27 mouse cellular contexts compared by ENCODE assay signal in genomic region chr16:35040154-35040553, GRCm38 (mm10). TPM values are rescaled to one million over a fixed set of nuclear protein-coding genes. Genes with fewer than 3 reads are reported as not detected.
DNase-seq lines count a peak whose midpoint lies in the region; ATAC-seq and TF ChIP-seq lines count a peak whose summit lies in the region.
"Had no signal": no experiment of that assay in that cellular context is flagged by ENCODE, and none has a peak within 500 bp of the region (broad histone marks: within the 10 kb centered on the region; RNA-seq: fewer than 3 reads in every experiment).

No protein-coding gene starts in this region.

- H3K9me3 ChIP-seq in kidney, embryonic 15.5 days (replicated peaks), result no peaks in the 10 kb centered on the region
- H3K9me3 ChIP-seq in kidney, embryonic 16.5 days (ENCODE audit: low read length), result no peaks in the 10 kb centered on the region
- H3K9me3 ChIP-seq: embryonic facial prominence, embryonic 12.5 days; hindbrain, embryonic 12.5 days; limb, embryonic 13.5 days; liver, embryonic 15.5 days; lung, embryonic 15.5 days had no signal

- H3K36me3 ChIP-seq in kidney, embryonic 15.5 days, result peaks cover 36% of the 10 kb centered on the region
- peaks cover 7% of the 10 kb centered on the region; the same call in 1 of the 2 replicates for H3K36me3 ChIP-seq in kidney, embryonic 16.5 days (ENCODE audit: insufficient read depth, low read length)
- H3K36me3 ChIP-seq in liver, adult 2 months (ENCODE audit: control insufficient read depth, insufficient read depth, low read length), result peaks cover 3% of the 10 kb centered on the region

- no peak for ATAC-seq in kidney, embryonic 15.5 days (replicated peaks; ENCODE audit: low FRiP score)
- ATAC-seq in kidney, embryonic 16.5 days (ENCODE audit: low FRiP score, low TSS enrichment), result no peak
- ATAC-seq: CD4-positive, CD25-positive, alpha-beta regulatory T cell, adult 4 months; forebrain, embryonic 14.5 days; inflammation-experienced regulatory T-cells, adult 6 months had no signal

- no peak overlapping the region for H3K4me3 ChIP-seq in kidney, embryonic 15.5 days (replicated peaks)
- no peak overlapping the region for H3K4me3 ChIP-seq in kidney, embryonic 16.5 days (ENCODE audit: low read length)
- H3K4me3 ChIP-seq in liver, adult 2 months (ENCODE audit: insufficient read depth, low read depth, low read length), result no peak overlapping the region
- H3K4me3 ChIP-seq: embryonic facial prominence, embryonic 12.5 days; erythroblast, embryonic 14.5 days; hindbrain, embryonic 12.5 days; limb, embryonic 13.5 days; liver, embryonic 15.5 days; lung, embryonic 15.5 days had no signal

- no peaks in the 10 kb centered on the region for H3K27me3 ChIP-seq in kidney, embryonic 15.5 days
- H3K27me3 ChIP-seq in kidney, embryonic 16.5 days (ENCODE audit: insufficient read depth, low read length), result no peaks in the 10 kb centered on the region
- no peaks in the 10 kb centered on the region for H3K27me3 ChIP-seq in liver, adult 2 months (ENCODE audit: control insufficient read depth, insufficient read depth, low read length)
- H3K27me3 ChIP-seq: embryonic facial prominence, embryonic 12.5 days; hindbrain, embryonic 12.5 days; limb, embryonic 13.5 days; liver, embryonic 15.5 days; lung, embryonic 15.5 days had no signal

- no peak for TF ChIP-seq CTCF in liver, adult 2 months (IDR thresholded peaks at IDR 0.05; ENCODE audit: low read depth, low read length)

- no peak for TF ChIP-seq POLR2A in liver, adult 2 months (IDR thresholded peaks at IDR 0.05; ENCODE audit: extremely low read depth, insufficient read depth, low read length)

- peaks cover 15% of the 10 kb centered on the region for H3K4me1 ChIP-seq in kidney, embryonic 15.5 days
- peaks cover 8% of the 10 kb centered on the region; the same call in 1 of the 2 replicates for H3K4me1 ChIP-seq in kidney, embryonic 16.5 days (ENCODE audit: insufficient read depth, low read length)
- peaks cover 27% of the 10 kb centered on the region for H3K4me1 ChIP-seq in liver, adult 2 months (ENCODE audit: control insufficient read depth, insufficient read depth, low read length)
- H3K4me1 ChIP-seq: lung, embryonic 15.5 days had no signal

- no peak overlapping the region for H3K4me2 ChIP-seq in kidney, embryonic 15.5 days
- H3K4me2 ChIP-seq in kidney, embryonic 16.5 days (replicated peaks; ENCODE audit: low read depth, low read length), result no peak overlapping the region
- H3K4me2 ChIP-seq: embryonic facial prominence, embryonic 12.5 days; heart, embryonic 11.5 days; hindbrain, embryonic 12.5 days; limb, embryonic 13.5 days; liver, embryonic 15.5 days; lung, embryonic 15.5 days had no signal

- intact Hi-C loops in heart, postnatal 14 days (cut with DNase I), result no loop called here
- intact Hi-C loops in left cerebral cortex, postnatal 36 days (cut with DNase I), result no loop called here

- peak overlapping the region; percentile 13; the same call in 1 of the 2 replicates for H3K27ac ChIP-seq in kidney, embryonic 15.5 days
- no peak overlapping the region for H3K27ac ChIP-seq in kidney, embryonic 16.5 days (ENCODE audit: low read length)
- H3K27ac ChIP-seq in liver, adult 2 months (replicated peaks; ENCODE audit: insufficient read depth, low read depth, low read length), result peak overlapping the region; percentile 10
- H3K27ac ChIP-seq: embryonic facial prominence, embryonic 12.5 days; hindbrain, embryonic 12.5 days; limb, embryonic 13.5 days; liver, embryonic 15.5 days; lung, embryonic 15.5 days; stomach, postnatal 0 days had no signal

- H3K79me2 ChIP-seq in liver, adult 2 months (ENCODE audit: control insufficient read depth, insufficient read depth, low read length), result peaks cover 25% of the 10 kb centered on the region; the same call in 1 of the 2 replicates

- 65% methylated on average over 1 of the region's 1 CpGs for WGBS in kidney, embryonic 15.5 days
- WGBS in kidney, embryonic 16.5 days, result 67% methylated on average over 1 of the region's 1 CpGs
- 81% methylated on average over 1 of the region's 1 CpGs for WGBS in liver, adult 2 months

- peak; percentile 57 for DNase-seq in heart, adult 11 months
- DNase-seq in heart, postnatal 14 days, result no peak
- no peak for DNase-seq in liver, adult 2 months (ENCODE audit: extremely low read depth, low read depth, low spot score)
- no peak for DNase-seq in liver
- peak; percentile 15 for DNase-seq in embryo, embryonic 11 days
- no peak for DNase-seq in left cerebral cortex, postnatal 36 days (ENCODE audit: low spot score in 2 of 2)
- DNase-seq: adrenal gland, postnatal 14 days; cerebellum, adult 8-10 months; cerebellum, postnatal 36 days; gastrocnemius, postnatal 10 days; layer of hippocampus, postnatal 36 days; lung, postnatal 4 days; right cerebral cortex, postnatal 14 days; thymus, adult 2 months had no signal

- H3K9ac ChIP-seq in kidney, embryonic 15.5 days, result no peak overlapping the region
- H3K9ac ChIP-seq in kidney, embryonic 16.5 days (replicated peaks; ENCODE audit: low read length), result no peak overlapping the region
- no peak overlapping the region for H3K9ac ChIP-seq in liver, adult 2 months (ENCODE audit: low read depth, low read length)
- H3K9ac ChIP-seq: embryonic facial prominence, embryonic 12.5 days; hindbrain, embryonic 12.5 days; limb, embryonic 13.5 days; liver, embryonic 15.5 days; lung, embryonic 15.5 days had no signal

RNA-seq across cellular contexts. Expression of gene Hacd2, which starts 17.9 kb away (rescaled TPM):
- 1 to 10 TPM; 8.3 to 8.5 TPM for total RNA-seq in heart, postnatal 14 days (2021)
- 103 and 108 TPM in 2 replicates for polyA plus RNA-seq in kidney, embryonic 15.5 days (2015; fragmentation: Nextera tagmentation; extraction: Ambion mirVana)
- polyA plus RNA-seq in kidney, embryonic 16.5 days (2015; fragmentation: Nextera tagmentation; extraction: Ambion mirVana), result 99.9 and 111 TPM in 2 replicates
- 19.8 and 23.8 TPM in 2 replicates for total RNA-seq in liver, adult 2 months (2014; rRNA removed)
- 70.7 and 88.9 TPM in 2 replicates for polyA plus RNA-seq in liver, adult 2 months (2012; rRNA removed)
- total RNA-seq in left cerebral cortex, postnatal 36 days (2021), result 10 to 100 TPM; 25.4 to 32.5 TPM

Comparison
In these comparisons a context has a peak if more than half of its experiments do, and no peak if none do; other contexts are left out.
1. DNase-seq: peak in heart, adult 11 months (single experiment) and embryo, embryonic 11 days (single experiment); none in heart, postnatal 14 days (0 of 2), liver, adult 2 months (single experiment), liver (single experiment) and left cerebral cortex, postnatal 36 days (0 of 2).